Mouse (Mus musculus): ENCODE results near the gene Sod3. TPM values are rescaled to one million over a fixed set of nuclear protein-coding genes. Genes with fewer than 3 reads are reported as not detected.

Sod3 gene
- 2.4 and 2.9 TPM in 2 replicates for polyA plus RNA-seq (2014; fragmentation: Nextera tagmentation; extraction: Ambion mirVana)

DNA sequence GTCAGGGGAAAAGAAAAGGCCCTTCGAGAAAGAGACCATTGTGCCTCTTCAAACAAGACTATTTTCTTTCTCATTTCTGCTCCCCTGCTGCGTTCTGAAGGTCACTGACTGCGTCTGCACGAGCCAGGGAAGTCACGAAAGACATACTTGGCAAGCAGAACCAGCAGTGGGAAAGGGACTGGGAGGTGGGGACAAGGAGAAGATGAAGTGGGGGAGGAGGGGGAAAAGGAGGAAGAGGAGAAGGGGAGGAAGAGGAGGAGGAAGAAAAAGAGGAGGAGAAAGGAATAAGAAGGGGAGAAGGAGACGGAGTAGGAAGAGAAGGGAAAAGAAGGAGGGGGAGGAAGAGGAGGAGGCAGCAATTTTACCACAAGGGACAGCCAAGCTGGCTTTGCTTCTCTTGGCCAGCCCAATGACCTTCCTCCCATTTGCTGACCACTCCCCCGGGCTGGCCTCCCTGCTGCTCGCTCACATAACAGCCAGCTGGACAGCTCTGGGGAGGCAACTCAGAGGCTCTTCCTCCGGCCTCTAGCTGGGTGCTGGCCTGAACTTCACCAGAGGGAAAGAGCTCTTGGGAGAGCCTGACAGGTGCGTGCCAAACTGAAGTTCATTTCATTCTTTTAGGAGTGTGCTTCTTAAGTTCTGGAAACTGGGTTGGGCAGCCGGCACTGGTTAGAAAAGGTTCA lies at the start of gene Sod3:
Gene Sod3 (plus strand): TSS at position 324 of the 683 bp plus-strand sequence.
- no peaks in the 10 kb centered on the region for H3K9me3 ChIP-seq (ENCODE audit: control insufficient read depth, low read length)
- no peak within 1 kb of the TSS for H3K9ac ChIP-seq (ENCODE audit: low read depth, low read length)
- no peaks in the 10 kb centered on the region for H3K4me1 ChIP-seq (replicated peaks; ENCODE audit: control insufficient read depth, insufficient read depth, low read length)
- ATAC-seq (replicated peaks; ENCODE audit: low FRiP score) (peak; percentile 36; the same call in 1 of the 2 replicates), DNase-seq (ENCODE audit: low spot score) (peak; percentile 34)
- H3K4me2 ChIP-seq = no peak within 1 kb of the TSS
- H3K27ac ChIP-seq (ENCODE audit: low read depth, low read length) = no peak within 1 kb of the TSS
- H3K27me3 ChIP-seq (replicated peaks; ENCODE audit: control insufficient read depth, insufficient read depth, low read length) = peaks cover 9% of the 10 kb centered on the region
- WGBS = 32% methylated on average over 11 of the region's 11 CpGs
- H3K36me3 ChIP-seq (ENCODE audit: control insufficient read depth, insufficient read depth, low read length) = no peaks in the 10 kb centered on the region
- H3K4me3 ChIP-seq (ENCODE audit: low read depth, low read length) = no peak within 1 kb of the TSS

DNA sequence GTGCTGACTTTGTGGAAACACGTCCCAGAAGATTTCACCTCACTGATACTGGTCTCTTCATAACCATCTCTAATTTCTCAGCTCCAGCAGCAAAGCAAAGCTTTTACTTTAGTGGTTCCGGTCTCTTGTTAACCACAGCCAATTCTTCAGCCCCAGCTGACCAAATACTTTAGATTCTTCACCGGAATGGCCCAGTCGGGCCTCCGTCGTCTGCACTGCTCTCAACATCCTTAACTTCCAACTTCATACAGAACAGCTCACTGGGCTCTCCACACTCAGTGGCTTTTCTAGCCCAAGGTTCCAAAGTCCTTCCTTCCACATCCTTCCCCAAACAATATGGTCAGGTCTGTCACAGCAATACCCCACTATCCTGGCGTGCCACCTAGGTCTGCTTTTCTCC lies 46.7 kb upstream of the Sod3 start:
- ATAC-seq (replicated peaks; ENCODE audit: low FRiP score) = no peak
- no peak for DNase-seq (ENCODE audit: low spot score)
- 87% methylated on average over 7 of the region's 7 CpGs for WGBS
- no peak overlapping the region for H3K4me3 ChIP-seq (ENCODE audit: low read depth, low read length)
- no peaks in the 10 kb centered on the region for H3K9me3 ChIP-seq (ENCODE audit: control insufficient read depth, low read length)
- no peaks in the 10 kb centered on the region for H3K36me3 ChIP-seq (ENCODE audit: control insufficient read depth, insufficient read depth, low read length)
- no peaks in the 10 kb centered on the region for H3K4me1 ChIP-seq (replicated peaks; ENCODE audit: control insufficient read depth, insufficient read depth, low read length)
- no peaks in the 10 kb centered on the region for H3K27me3 ChIP-seq (replicated peaks; ENCODE audit: control insufficient read depth, insufficient read depth, low read length)
- H3K4me2 ChIP-seq = no peak overlapping the region
- H3K9ac ChIP-seq (ENCODE audit: low read depth, low read length) = no peak overlapping the region
- H3K27ac ChIP-seq (ENCODE audit: low read depth, low read length) = no peak overlapping the region

DNA sequence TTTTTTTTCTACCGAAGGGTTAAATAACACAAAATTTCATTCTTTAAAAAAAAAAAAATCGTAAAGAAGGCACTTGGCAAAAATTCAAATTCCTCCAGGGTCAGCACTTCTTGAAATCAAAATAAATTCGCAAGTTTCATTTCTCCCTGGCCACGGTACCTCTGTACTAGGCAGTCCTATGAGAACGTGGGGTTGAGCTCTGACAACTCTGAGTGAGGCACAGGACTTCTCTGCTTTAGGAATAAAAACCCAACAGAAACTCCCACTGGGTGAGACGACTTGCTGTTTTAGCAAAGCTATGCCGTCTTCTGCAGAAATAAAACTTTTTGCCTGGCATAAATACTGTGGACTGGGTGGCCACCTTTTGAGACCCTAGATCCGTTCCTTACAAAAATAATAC lies 44.1 kb upstream of the Sod3 start:
- ATAC-seq (replicated peaks; ENCODE audit: low FRiP score) = no peak
- Histone ChIP-seq H3K4me1 (replicated peaks; ENCODE audit: control insufficient read depth, insufficient read depth, low read length) (no peaks in the 10 kb centered on the region), H3K9ac (ENCODE audit: low read depth, low read length) (no peak overlapping the region), H3K4me3 (ENCODE audit: low read depth, low read length) (no peak overlapping the region), H3K9me3 (ENCODE audit: control insufficient read depth, low read length) (no peaks in the 10 kb centered on the region), H3K27ac (ENCODE audit: low read depth, low read length) (no peak overlapping the region), H3K4me2 (no peak overlapping the region), H3K36me3 (ENCODE audit: control insufficient read depth, insufficient read depth, low read length) (no peaks in the 10 kb centered on the region), H3K27me3 (replicated peaks; ENCODE audit: control insufficient read depth, insufficient read depth, low read length) (no peaks in the 10 kb centered on the region)
- WGBS = 67% methylated on average over 8 of the region's 8 CpGs
- no peak for DNase-seq (ENCODE audit: low spot score)

DNA sequence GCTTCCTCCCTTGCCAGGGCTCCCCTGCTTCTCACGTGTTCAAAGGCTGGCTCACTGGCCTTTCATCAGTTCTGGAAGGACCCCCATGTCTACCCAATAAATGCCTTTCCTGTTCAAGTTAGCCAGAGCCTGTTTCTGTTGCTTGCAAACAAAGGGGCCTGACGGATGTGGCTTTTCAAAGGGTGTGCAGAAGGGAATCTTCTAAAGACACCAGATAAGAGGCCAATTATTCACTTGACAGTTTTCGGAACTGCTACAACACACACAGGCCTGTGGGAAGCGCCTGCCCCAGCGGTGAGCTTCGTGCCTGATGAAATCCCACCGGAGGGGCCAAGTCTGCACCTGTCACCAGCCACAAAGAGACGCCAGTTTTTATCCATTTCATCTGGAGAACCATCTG lies 31.5 kb upstream of the Sod3 start:
- ATAC-seq (replicated peaks; ENCODE audit: low FRiP score) = no peak
- H3K36me3 ChIP-seq (ENCODE audit: control insufficient read depth, insufficient read depth, low read length) = no peaks in the 10 kb centered on the region
- WGBS = 41% methylated on average over 8 of the region's 8 CpGs
- H3K27me3 ChIP-seq (replicated peaks; ENCODE audit: control insufficient read depth, insufficient read depth, low read length) = no peaks in the 10 kb centered on the region
- H3K4me2 ChIP-seq = no peak overlapping the region
- no peak overlapping the region for H3K9ac ChIP-seq (ENCODE audit: low read depth, low read length)
- DNase-seq (ENCODE audit: low spot score) = no peak
- H3K9me3 ChIP-seq (ENCODE audit: control insufficient read depth, low read length) = no peaks in the 10 kb centered on the region
- no peak overlapping the region for H3K27ac ChIP-seq (ENCODE audit: low read depth, low read length)
- H3K4me1 ChIP-seq (replicated peaks; ENCODE audit: control insufficient read depth, insufficient read depth, low read length) = no peaks in the 10 kb centered on the region
- H3K4me3 ChIP-seq (ENCODE audit: low read depth, low read length) = no peak overlapping the region

DNA sequence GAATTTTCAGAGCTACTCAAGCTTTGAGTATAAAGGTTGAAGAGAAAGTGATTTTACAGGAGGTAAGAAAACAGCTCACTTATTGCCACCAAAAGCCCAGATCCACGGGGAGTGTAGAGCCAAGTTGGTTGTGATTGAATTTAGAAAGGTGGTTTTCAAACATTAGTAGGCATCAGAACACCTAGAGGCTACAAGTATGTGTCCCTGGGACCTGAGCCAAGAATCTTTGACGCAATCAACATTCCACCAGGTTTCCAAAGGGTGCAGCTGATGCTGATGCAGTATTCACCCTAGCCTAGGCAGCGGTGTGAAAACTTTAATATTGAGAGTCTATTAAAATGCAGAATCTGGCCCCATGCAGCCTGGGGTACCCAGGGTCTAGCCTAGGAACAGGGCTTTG lies 28.0 kb upstream of the Sod3 start:
- DNase-seq (ENCODE audit: low spot score) = no peak
- WGBS = 73% methylated on average over 3 of the region's 3 CpGs

DNA sequence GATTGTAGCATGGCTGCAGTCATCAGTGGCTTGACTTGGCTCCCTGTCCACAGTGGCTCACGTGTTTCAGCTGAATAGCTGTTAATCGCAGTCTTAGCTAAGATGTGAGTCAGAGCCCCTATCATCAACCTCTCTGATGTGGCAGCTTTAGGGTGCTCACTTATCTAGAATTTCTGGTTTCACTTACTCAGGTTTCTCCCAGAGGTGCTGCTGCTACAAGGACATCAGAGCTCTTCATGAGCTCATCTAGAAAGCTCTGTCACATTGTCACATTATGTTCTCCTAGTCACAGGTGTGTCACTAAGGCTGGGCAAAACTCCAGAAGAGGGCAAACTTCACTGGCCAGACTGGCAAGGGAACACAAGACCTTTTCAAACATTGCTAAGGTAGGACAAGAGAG lies 24.5 kb upstream of the Sod3 start:
- DNase-seq (ENCODE audit: low spot score) (no peak), ATAC-seq (replicated peaks; ENCODE audit: low FRiP score) (no peak)
- H3K27ac ChIP-seq (ENCODE audit: low read depth, low read length) = no peak overlapping the region
- H3K4me1 ChIP-seq (replicated peaks; ENCODE audit: control insufficient read depth, insufficient read depth, low read length) = no peaks in the 10 kb centered on the region
- H3K4me3 ChIP-seq (ENCODE audit: low read depth, low read length) = no peak overlapping the region
- no peak overlapping the region for H3K9ac ChIP-seq (ENCODE audit: low read depth, low read length)
- no peaks in the 10 kb centered on the region for H3K27me3 ChIP-seq (replicated peaks; ENCODE audit: control insufficient read depth, insufficient read depth, low read length)
- H3K9me3 ChIP-seq (ENCODE audit: control insufficient read depth, low read length) = no peaks in the 10 kb centered on the region
- 79% methylated on average over 2 of the region's 2 CpGs for WGBS
- no peak overlapping the region for H3K4me2 ChIP-seq
- no peaks in the 10 kb centered on the region for H3K36me3 ChIP-seq (ENCODE audit: control insufficient read depth, insufficient read depth, low read length)

More for the DNA sequence above, 28.0 kb upstream of the Sod3 start:
- Histone ChIP-seq H3K27me3 (replicated peaks; ENCODE audit: control insufficient read depth, insufficient read depth, low read length) (no peaks in the 10 kb centered on the region), H3K9me3 (ENCODE audit: control insufficient read depth, low read length) (no peaks in the 10 kb centered on the region), H3K4me2 (no peak overlapping the region), H3K36me3 (ENCODE audit: control insufficient read depth, insufficient read depth, low read length) (no peaks in the 10 kb centered on the region), H3K4me1 (replicated peaks; ENCODE audit: control insufficient read depth, insufficient read depth, low read length) (no peaks in the 10 kb centered on the region), H3K9ac (ENCODE audit: low read depth, low read length) (no peak overlapping the region), H3K27ac (ENCODE audit: low read depth, low read length) (no peak overlapping the region), H3K4me3 (ENCODE audit: low read depth, low read length) (no peak overlapping the region)
- no peak for ATAC-seq (replicated peaks; ENCODE audit: low FRiP score)

DNA sequence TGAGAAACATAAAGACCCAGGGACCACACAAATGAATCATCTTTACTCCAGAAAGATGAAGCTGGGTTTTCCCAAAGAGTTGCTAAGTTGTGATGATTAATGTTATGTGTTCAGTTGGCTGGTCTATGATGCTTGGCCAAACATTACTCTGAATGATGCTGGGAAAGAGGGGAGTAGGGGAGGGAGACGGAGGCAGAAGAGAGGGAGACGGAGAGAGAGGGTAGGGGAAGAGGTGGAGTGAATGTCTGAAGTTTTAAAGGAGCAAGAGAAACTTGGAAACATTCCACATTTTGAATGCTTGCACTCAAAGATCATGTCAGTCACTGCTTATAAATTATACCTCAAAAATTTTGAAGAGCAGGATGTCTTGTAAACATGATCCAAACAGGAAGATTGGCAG lies 16.7 kb upstream of the Sod3 start:
- Histone ChIP-seq H3K4me2 (no peak overlapping the region), H3K4me1 (replicated peaks; ENCODE audit: control insufficient read depth, insufficient read depth, low read length) (no peaks in the 10 kb centered on the region), H3K9me3 (ENCODE audit: control insufficient read depth, low read length) (no peaks in the 10 kb centered on the region), H3K36me3 (ENCODE audit: control insufficient read depth, insufficient read depth, low read length) (no peaks in the 10 kb centered on the region), H3K4me3 (ENCODE audit: low read depth, low read length) (no peak overlapping the region), H3K9ac (ENCODE audit: low read depth, low read length) (no peak overlapping the region), H3K27me3 (replicated peaks; ENCODE audit: control insufficient read depth, insufficient read depth, low read length) (no peaks in the 10 kb centered on the region), H3K27ac (ENCODE audit: low read depth, low read length) (no peak overlapping the region)
- WGBS = 68% methylated on average over 2 of the region's 2 CpGs
- no peak for ATAC-seq (replicated peaks; ENCODE audit: low FRiP score)
- DNase-seq (ENCODE audit: low spot score) = no peak

DNA sequence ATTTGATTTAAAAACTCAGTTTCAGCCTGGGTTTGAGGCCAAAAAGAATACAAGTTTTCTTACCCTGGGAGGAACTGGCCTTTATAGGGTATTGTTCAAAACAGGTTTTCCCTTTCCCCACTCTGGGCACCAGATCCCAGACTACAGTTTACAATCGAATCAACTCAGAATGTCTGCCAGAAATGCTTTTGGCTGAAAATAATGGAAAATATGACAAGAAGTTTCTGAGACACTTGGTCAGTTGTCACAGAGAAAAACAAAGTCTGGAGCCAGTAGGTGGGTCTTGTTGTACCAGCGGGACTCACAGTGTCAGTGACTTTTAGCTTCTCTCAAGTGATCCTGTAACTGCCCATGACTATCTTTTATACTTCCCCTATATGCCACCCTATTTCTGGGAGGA lies 13.1 kb upstream of the Sod3 start:
- Histone ChIP-seq H3K4me3 (ENCODE audit: low read depth, low read length) (no peak overlapping the region), H3K9me3 (ENCODE audit: control insufficient read depth, low read length) (no peaks in the 10 kb centered on the region), H3K27ac (ENCODE audit: low read depth, low read length) (no peak overlapping the region), H3K27me3 (replicated peaks; ENCODE audit: control insufficient read depth, insufficient read depth, low read length) (no peaks in the 10 kb centered on the region), H3K4me2 (no peak overlapping the region), H3K4me1 (replicated peaks; ENCODE audit: control insufficient read depth, insufficient read depth, low read length) (no peaks in the 10 kb centered on the region), H3K36me3 (ENCODE audit: control insufficient read depth, insufficient read depth, low read length) (no peaks in the 10 kb centered on the region), H3K9ac (ENCODE audit: low read depth, low read length) (no peak overlapping the region)
- ATAC-seq (replicated peaks; ENCODE audit: low FRiP score) (no peak), DNase-seq (ENCODE audit: low spot score) (no peak)
- 86% methylated on average over 2 of the region's 2 CpGs for WGBS

DNA sequence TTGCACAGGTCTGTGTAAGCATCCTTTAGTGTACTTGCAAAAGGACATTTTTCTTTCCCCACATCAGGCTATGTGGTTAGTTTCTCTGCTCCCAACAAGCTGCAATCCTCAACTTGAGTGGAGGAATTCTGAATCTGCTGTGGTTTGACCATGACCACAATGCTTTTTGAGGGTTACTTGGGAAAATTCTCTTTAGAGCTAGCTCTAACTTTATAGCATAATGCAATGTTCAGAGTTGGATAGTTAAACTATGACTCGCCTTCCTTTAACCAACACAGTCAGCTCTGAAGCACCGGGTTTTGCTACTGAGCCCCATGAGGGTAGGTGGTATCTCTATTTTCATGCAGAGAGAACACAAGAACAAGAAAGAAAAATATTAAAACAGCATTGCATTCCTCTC lies 12.0 kb upstream of the Sod3 start:
- no peak for ATAC-seq (replicated peaks; ENCODE audit: low FRiP score)
- H3K36me3 ChIP-seq (ENCODE audit: control insufficient read depth, insufficient read depth, low read length) = no peaks in the 10 kb centered on the region
- no peak overlapping the region for H3K4me3 ChIP-seq (ENCODE audit: low read depth, low read length)
- H3K4me2 ChIP-seq = no peak overlapping the region
- H3K4me1 ChIP-seq (replicated peaks; ENCODE audit: control insufficient read depth, insufficient read depth, low read length) = no peaks in the 10 kb centered on the region
- no peak for DNase-seq (ENCODE audit: low spot score)
- no peaks in the 10 kb centered on the region for H3K9me3 ChIP-seq (ENCODE audit: control insufficient read depth, low read length)
- H3K9ac ChIP-seq (ENCODE audit: low read depth, low read length) = no peak overlapping the region
- H3K27me3 ChIP-seq (replicated peaks; ENCODE audit: control insufficient read depth, insufficient read depth, low read length) = no peaks in the 10 kb centered on the region
- WGBS = 84% methylated on average over 2 of the region's 2 CpGs
- H3K27ac ChIP-seq (ENCODE audit: low read depth, low read length) = no peak overlapping the region
